Mouse (Mus musculus): ENCODE data around the gene Cldn22. TPM values are rescaled to one million over a fixed set of nuclear protein-coding genes. Genes with fewer than 3 reads are reported as not detected.

Cldn22 gene
- polyA plus RNA-seq, 1 experiment = 0.40 TPM

- no peaks in the 10 kb centered on the region for H3K27me3 ChIP-seq (ENCODE audit: control insufficient read depth, insufficient read depth, low read length)
- no peaks in the 10 kb centered on the region for H3K4me1 ChIP-seq (replicated peaks; ENCODE audit: control insufficient read depth, insufficient read depth, low read length)
- DNase-seq = no peak
- no peak overlapping the region for H3K4me3 ChIP-seq (ENCODE audit: control insufficient read depth, insufficient read depth, low read length)
- TF ChIP-seq POLR2A (IDR thresholded peaks at IDR 0.05; ENCODE audit: control insufficient read depth, extremely low read depth, insufficient read depth, low read length, poor library complexity) = no peak
- no peak for TF ChIP-seq CTCF (IDR thresholded peaks at IDR 0.05; ENCODE audit: borderline replicate concordance, control insufficient read depth, extremely low read depth, insufficient read depth, low read length, poor library complexity)
- no peaks in the 10 kb centered on the region for H3K36me3 ChIP-seq (ENCODE audit: control insufficient read depth, insufficient read depth, low read length)
- H3K27ac ChIP-seq (ENCODE audit: control insufficient read depth, insufficient read depth, low read length) = no peak overlapping the region
- WGBS = 97% methylated on average over 13 of the region's 13 CpGs
Measured at GRCm38 (mm10) chr8:47845956-47846355, 21.7 kb downstream of the Cldn22 start.

DNA sequence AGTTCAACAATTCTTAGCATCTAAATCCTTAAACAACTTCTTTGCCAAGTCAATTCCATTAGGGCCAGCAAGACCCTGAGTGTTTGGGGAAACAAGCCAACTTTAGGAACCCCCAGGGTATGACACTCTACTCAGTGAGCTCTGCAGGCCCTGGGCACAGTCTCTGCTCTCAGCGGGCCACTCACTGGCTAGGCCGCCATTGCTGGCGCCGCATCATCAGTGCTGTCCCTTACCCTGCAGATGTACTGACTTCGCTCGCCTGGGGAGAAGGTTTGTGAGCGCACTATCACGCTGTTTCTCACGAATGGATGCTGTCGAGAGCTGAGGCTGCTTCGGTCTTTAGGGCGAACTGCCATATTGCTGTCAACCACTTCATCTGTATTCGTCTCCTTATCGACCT is 22.9 kb downstream of the Cldn22 start:
- H3K36me3 ChIP-seq (ENCODE audit: control insufficient read depth, insufficient read depth, low read length) = no peaks in the 10 kb centered on the region
- TF ChIP-seq CTCF (IDR thresholded peaks at IDR 0.05; ENCODE audit: borderline replicate concordance, control insufficient read depth, extremely low read depth, insufficient read depth, low read length, poor library complexity) (no peak), POLR2A (IDR thresholded peaks at IDR 0.05; ENCODE audit: control insufficient read depth, extremely low read depth, insufficient read depth, low read length, poor library complexity) (no peak)
- no peak overlapping the region for H3K4me3 ChIP-seq (ENCODE audit: control insufficient read depth, insufficient read depth, low read length)
- peaks cover 8% of the 10 kb centered on the region for H3K4me1 ChIP-seq (replicated peaks; ENCODE audit: control insufficient read depth, insufficient read depth, low read length)
- H3K27ac ChIP-seq (ENCODE audit: control insufficient read depth, insufficient read depth, low read length) = no peak overlapping the region
- DNase-seq = no peak
- H3K27me3 ChIP-seq (ENCODE audit: control insufficient read depth, insufficient read depth, low read length) = no peaks in the 10 kb centered on the region
- WGBS = 97% methylated on average over 14 of the region's 14 CpGs

DNA sequence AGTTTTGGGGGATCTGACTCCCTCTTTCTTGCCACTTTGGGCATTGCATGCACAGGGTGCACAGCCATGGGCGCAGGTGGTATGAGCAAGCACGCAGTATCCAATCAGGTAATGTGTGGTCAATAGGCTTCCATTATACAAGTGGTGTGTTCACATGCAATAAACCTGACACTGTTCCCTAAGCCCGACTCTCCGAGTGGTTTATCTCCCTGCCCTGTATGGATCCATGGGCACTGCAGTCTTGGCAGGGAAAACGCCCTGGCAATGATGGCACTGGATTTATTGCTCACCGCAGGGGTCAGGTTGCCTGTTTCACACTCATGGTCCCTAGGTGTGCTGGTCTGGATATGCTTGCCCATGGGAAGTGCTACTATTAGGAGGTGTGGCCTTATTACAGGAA is 23.6 kb downstream of the Cldn22 start:
- no peak overlapping the region for H3K4me3 ChIP-seq (ENCODE audit: control insufficient read depth, insufficient read depth, low read length)
- TF ChIP-seq POLR2A (IDR thresholded peaks at IDR 0.05; ENCODE audit: control insufficient read depth, extremely low read depth, insufficient read depth, low read length, poor library complexity) = no peak
- TF ChIP-seq CTCF (IDR thresholded peaks at IDR 0.05; ENCODE audit: borderline replicate concordance, control insufficient read depth, extremely low read depth, insufficient read depth, low read length, poor library complexity) = no peak
- H3K27ac ChIP-seq (ENCODE audit: control insufficient read depth, insufficient read depth, low read length) = no peak overlapping the region
- no peak for DNase-seq
- no peaks in the 10 kb centered on the region for H3K36me3 ChIP-seq (ENCODE audit: control insufficient read depth, insufficient read depth, low read length)
- H3K27me3 ChIP-seq (ENCODE audit: control insufficient read depth, insufficient read depth, low read length) = no peaks in the 10 kb centered on the region
- 98% methylated on average over 6 of the region's 6 CpGs for WGBS
- H3K4me1 ChIP-seq (replicated peaks; ENCODE audit: control insufficient read depth, insufficient read depth, low read length) = peaks cover 15% of the 10 kb centered on the region

GRCm38 (mm10) chr8:47849842-47850241 is 25.6 kb downstream of the Cldn22 start:
- WGBS = 82% methylated on average over 8 of the region's 8 CpGs
- TF ChIP-seq CTCF (IDR thresholded peaks at IDR 0.05; ENCODE audit: borderline replicate concordance, control insufficient read depth, extremely low read depth, insufficient read depth, low read length, poor library complexity) (peak; percentile 70; the same call in 1 of the 2 replicates), POLR2A (IDR thresholded peaks at IDR 0.05; ENCODE audit: control insufficient read depth, extremely low read depth, insufficient read depth, low read length, poor library complexity) (no peak)
- no peak overlapping the region for H3K27ac ChIP-seq (ENCODE audit: control insufficient read depth, insufficient read depth, low read length)
- peaks cover 18% of the 10 kb centered on the region for H3K4me1 ChIP-seq (replicated peaks; ENCODE audit: control insufficient read depth, insufficient read depth, low read length)
- no peaks in the 10 kb centered on the region for H3K27me3 ChIP-seq (ENCODE audit: control insufficient read depth, insufficient read depth, low read length)
- no peaks in the 10 kb centered on the region for H3K36me3 ChIP-seq (ENCODE audit: control insufficient read depth, insufficient read depth, low read length)
- peak; percentile 16 for DNase-seq
- H3K4me3 ChIP-seq (ENCODE audit: control insufficient read depth, insufficient read depth, low read length) = no peak overlapping the region

GRCm38 (mm10) chr8:47851824-47852502 is 27.7 kb downstream of the Cldn22 start:
- no peak overlapping the region for H3K27ac ChIP-seq (ENCODE audit: control insufficient read depth, insufficient read depth, low read length)
- H3K4me3 ChIP-seq (ENCODE audit: control insufficient read depth, insufficient read depth, low read length) = peak overlapping the region; percentile 40
- 1% methylated on average over 12 of the region's 12 CpGs for WGBS
- peak; percentile 26 for DNase-seq
- no peaks in the 10 kb centered on the region for H3K36me3 ChIP-seq (ENCODE audit: control insufficient read depth, insufficient read depth, low read length)
- no peaks in the 10 kb centered on the region for H3K27me3 ChIP-seq (ENCODE audit: control insufficient read depth, insufficient read depth, low read length)
- TF ChIP-seq CTCF (IDR thresholded peaks at IDR 0.05; ENCODE audit: borderline replicate concordance, control insufficient read depth, extremely low read depth, insufficient read depth, low read length, poor library complexity) (no peak), POLR2A (IDR thresholded peaks at IDR 0.05; ENCODE audit: control insufficient read depth, extremely low read depth, insufficient read depth, low read length, poor library complexity) (no peak)
- H3K4me1 ChIP-seq (replicated peaks; ENCODE audit: control insufficient read depth, insufficient read depth, low read length) = peaks cover 18% of the 10 kb centered on the region

GRCm38 (mm10) chr8:47852737-47853136 is 28.5 kb downstream of the Cldn22 start:
- Histone ChIP-seq H3K27me3 (ENCODE audit: control insufficient read depth, insufficient read depth, low read length) (no peaks in the 10 kb centered on the region), H3K36me3 (ENCODE audit: control insufficient read depth, insufficient read depth, low read length) (no peaks in the 10 kb centered on the region), H3K4me3 (ENCODE audit: control insufficient read depth, insufficient read depth, low read length) (no peak overlapping the region), H3K27ac (ENCODE audit: control insufficient read depth, insufficient read depth, low read length) (no peak overlapping the region), H3K4me1 (replicated peaks; ENCODE audit: control insufficient read depth, insufficient read depth, low read length) (peaks cover 18% of the 10 kb centered on the region)
- peak; percentile 30 for DNase-seq
- 33% methylated on average over 5 of the region's 5 CpGs for WGBS
- TF ChIP-seq CTCF (IDR thresholded peaks at IDR 0.05; ENCODE audit: borderline replicate concordance, control insufficient read depth, extremely low read depth, insufficient read depth, low read length, poor library complexity) (no peak), POLR2A (IDR thresholded peaks at IDR 0.05; ENCODE audit: control insufficient read depth, extremely low read depth, insufficient read depth, low read length, poor library complexity) (no peak)

Data from thymus, adult 2 months (tissue).